Mouse (Mus musculus) small intestine, adult 2 months (tissue): ENCODE data around the gene Fam169b. TPM values are rescaled to one million over a fixed set of nuclear protein-coding genes. Genes with fewer than 3 reads are reported as not detected.

Source experiments
- H3K27ac ChIP-seq: fragments of 200-500 bp; 2 replicates; pipeline ENCODE4 v1.5.1; 2012; ENCODE audit warnings: low read depth, low read length, control low read depth, inconsistent platforms; ENCODE audit not compliant: insufficient read depth
- H3K27me3 ChIP-seq: fragments of 200-500 bp; 2 replicates; pipeline ENCODE4 v1.6.1; 2012; ENCODE audit warnings: mild to moderate bottlenecking, moderate library complexity, low read length, inconsistent platforms; ENCODE audit not compliant: control insufficient read depth, insufficient read depth
- H3K36me3 ChIP-seq: fragments of 200-500 bp; 2 replicates; pipeline ENCODE4 v1.6.1; 2012; ENCODE audit warnings: mild to moderate bottlenecking, low read length, control low read depth, inconsistent platforms; ENCODE audit not compliant: control insufficient read depth, insufficient read depth
- H3K4me1 ChIP-seq: fragments of 200-500 bp; 2 replicates; pipeline ENCODE4 v1.6.1; 2012; ENCODE audit warnings: low read length, inconsistent platforms, mixed read lengths; ENCODE audit not compliant: control insufficient read depth, insufficient read depth, insufficient read length
- H3K4me3 ChIP-seq: fragments of 200-500 bp; 2 replicates; pipeline ENCODE4 v1.5.1; 2012; ENCODE audit warnings: low read depth, mild to moderate bottlenecking, control low read depth, inconsistent platforms, low read length, moderate library complexity
- CTCF ChIP-seq: fragments of 200-500 bp; IDR thresholded peaks from 2 replicates; pipeline ENCODE4 v1.5.1; 2012; ENCODE audit warnings: low read depth, mild to moderate bottlenecking, control low read depth, inconsistent platforms, low read length, moderate library complexity, mixed read lengths; ENCODE audit not compliant: insufficient replicate concordance, insufficient read length; ENCODE audit errors: extremely low read depth
- POLR2A ChIP-seq: fragments of 200-500 bp; IDR thresholded peaks from 2 replicates; pipeline ENCODE4 v1.6.1; 2012; ENCODE audit warnings: low read depth, mild to moderate bottlenecking, control low read depth, inconsistent platforms, low read length, moderate library complexity
- WGBS: fragments of 180-500 bp; shearing (Covaris S2); methylation state at CpG from one replicate; pipeline ENCODE4 v1.1.7; 2018; 5-methylcytosine and 5-hydroxymethylcytosine counted together
- polyA plus RNA-seq: library from polyadenylated mRNA; depleted of rRNA; stranded (reverse); fragments of >200 nt; gene quantifications from 2 replicates; pipeline ENCODE4 v1.2.3, GENCODE M21; 2012

The Fam169b gene
- polyA plus RNA-seq, 1 experiment: 3.8 TPM

DNA sequence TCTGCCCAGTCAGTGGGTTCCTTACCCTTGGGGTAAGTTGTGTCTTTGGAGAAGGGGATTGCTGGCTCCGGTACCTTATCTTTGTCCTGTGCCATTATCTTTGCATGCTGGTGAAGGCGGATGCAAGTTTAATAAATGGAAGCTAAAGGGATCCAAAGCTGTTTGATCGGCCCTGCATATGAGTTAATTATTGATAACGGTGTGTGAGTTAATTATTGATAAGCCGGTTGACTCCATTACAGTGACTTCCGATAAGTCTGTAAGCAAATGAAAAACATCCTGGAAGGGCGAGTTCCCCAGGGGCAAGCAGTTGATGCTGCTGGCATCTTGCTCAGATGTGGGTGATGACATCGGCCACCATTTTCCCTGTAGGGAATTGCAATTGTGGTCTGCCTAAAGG is 33.1 kb downstream of the Fam169b start:
- WGBS: 32% methylated on average over 8 of the region's 8 CpGs
- H3K27me3 ChIP-seq: no peaks in the 10 kb centered on the region
- TF ChIP-seq POLR2A: no peak
- no peak for TF ChIP-seq CTCF
- no peaks in the 10 kb centered on the region for H3K36me3 ChIP-seq
- H3K4me1 ChIP-seq: peaks cover 7% of the 10 kb centered on the region; the same call in 1 of the 2 replicates
- H3K27ac ChIP-seq: no peak overlapping the region
- H3K4me3 ChIP-seq: no peak overlapping the region

DNA sequence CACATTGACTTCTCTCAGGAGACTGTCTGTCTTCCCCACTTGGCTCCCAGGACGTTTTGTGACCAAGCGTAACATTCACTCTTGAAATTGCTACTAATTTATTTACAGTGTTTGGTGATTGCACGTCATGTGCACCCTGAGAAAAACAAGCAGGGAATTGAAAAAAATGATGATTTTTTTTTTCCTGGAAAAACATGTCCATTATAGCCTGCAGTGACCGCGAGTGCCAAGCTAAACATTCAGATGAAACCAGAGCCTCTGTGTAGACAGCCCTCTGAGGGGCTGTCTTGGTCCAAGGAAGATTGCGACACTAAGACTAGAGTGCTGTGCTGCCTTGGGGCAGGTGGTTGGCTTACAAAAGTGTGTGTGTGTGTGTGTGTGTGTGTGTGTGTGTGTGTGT is 37.8 kb downstream of the Fam169b start:
- Histone ChIP-seq H3K27ac (no peak overlapping the region), H3K4me1 (peaks cover 4% of the 10 kb centered on the region; the same call in 1 of the 2 replicates), H3K27me3 (no peaks in the 10 kb centered on the region), H3K4me3 (no peak overlapping the region), H3K36me3 (no peaks in the 10 kb centered on the region)
- WGBS: 79% methylated on average over 6 of the region's 6 CpGs
- TF ChIP-seq POLR2A (no peak), CTCF (no peak)

DNA sequence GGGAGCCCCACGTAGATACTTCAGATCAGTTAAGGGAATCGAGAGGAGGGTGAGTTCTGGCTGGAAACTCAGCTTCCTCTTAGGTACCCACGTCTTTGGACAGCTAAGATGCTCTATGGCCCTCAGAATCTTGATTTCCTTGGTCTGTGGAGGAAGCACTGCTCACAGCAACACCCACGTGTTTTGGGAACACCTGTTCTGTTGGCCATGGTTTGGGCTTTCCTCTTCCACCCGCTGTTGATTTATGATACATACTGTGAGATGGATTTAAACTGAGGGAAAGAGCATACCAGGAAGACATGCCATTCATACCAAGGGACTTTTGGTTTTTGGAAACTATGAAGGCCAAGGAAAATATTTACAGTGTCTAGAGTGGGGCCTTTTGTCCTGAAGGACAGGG is 38.8 kb downstream of the Fam169b start:
- H3K27me3 ChIP-seq: no peaks in the 10 kb centered on the region
- whole genome bisulfite sequencing: 58% methylated on average over 5 of the region's 5 CpGs

DNA sequence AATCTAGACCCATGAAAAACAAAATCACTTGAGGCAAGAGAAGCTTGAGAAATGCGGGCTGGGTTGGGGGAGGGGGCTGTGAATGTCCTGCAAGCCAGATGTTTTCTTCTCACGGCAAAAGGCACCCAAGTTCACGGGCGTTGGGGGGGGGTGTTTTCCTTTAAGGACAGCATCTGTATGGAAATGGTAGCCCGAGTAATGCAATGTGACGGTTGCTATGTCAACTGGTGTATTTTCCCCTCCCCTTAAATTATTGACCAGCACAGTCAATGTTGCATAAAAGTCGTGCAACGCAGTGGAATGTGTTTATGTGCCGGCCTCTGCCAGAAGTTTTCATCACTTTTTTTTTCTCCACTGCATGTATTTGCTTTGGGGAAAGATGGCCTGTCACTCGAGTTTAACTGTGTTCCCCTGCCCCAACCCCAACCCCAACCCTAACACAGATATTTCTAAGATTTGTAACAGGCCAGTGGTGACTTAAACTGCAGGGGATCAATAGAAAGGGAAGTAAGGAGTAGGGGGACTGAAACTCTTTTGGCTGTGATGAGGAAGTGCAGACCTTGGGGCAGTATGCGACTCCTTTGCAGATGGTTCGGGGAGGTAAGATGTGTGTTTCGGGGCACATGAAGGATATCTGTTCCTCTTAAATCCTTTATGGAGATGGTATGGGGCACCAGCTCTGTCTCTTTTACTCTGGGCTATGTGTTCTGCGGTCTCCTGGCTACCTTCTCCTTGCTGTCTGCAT is 39.6 kb downstream of the Fam169b start:
- 63% methylated on average over 14 of the region's 14 CpGs for WGBS
- Histone ChIP-seq H3K4me1 (no peaks in the 10 kb centered on the region), H3K27me3 (no peaks in the 10 kb centered on the region), H3K27ac (no peak overlapping the region), H3K4me3 (no peak overlapping the region), H3K36me3 (no peaks in the 10 kb centered on the region)
- TF ChIP-seq POLR2A (no peak), CTCF (no peak)

More for the DNA sequence above, 38.8 kb downstream of the Fam169b start:
- Histone ChIP-seq H3K4me3 (no peak overlapping the region), H3K27ac (no peak overlapping the region), H3K4me1 (no peaks in the 10 kb centered on the region), H3K36me3 (no peaks in the 10 kb centered on the region)
- TF ChIP-seq POLR2A: no peak
- no peak for TF ChIP-seq CTCF

DNA sequence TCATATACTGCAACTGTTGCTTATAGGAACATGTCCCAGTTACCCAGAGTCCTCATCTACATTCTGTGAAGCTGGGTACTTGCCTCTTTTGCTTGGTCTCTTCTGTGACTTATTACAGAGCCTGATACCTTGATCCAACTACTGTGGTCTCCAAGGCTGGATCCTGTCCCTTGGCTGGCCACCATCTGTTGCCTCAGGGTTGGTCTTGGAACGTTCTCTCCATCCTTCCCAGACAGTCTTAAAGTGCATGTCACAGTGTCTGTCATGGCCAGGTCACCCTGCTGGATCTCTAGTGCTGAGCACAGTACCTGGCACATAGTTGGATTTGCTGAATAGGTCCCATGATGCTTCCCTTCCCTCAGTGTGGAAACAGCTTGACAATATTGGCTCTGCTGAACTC is 40.6 kb downstream of the Fam169b start:
- Histone ChIP-seq H3K4me3 (no peak overlapping the region), H3K4me1 (no peaks in the 10 kb centered on the region; the same call in 1 of the 2 replicates), H3K36me3 (no peaks in the 10 kb centered on the region), H3K27me3 (no peaks in the 10 kb centered on the region), H3K27ac (no peak overlapping the region)
- WGBS: 65% methylated on average over 1 of the region's 1 CpGs
- TF ChIP-seq CTCF: no peak
- TF ChIP-seq POLR2A: no peak

DNA sequence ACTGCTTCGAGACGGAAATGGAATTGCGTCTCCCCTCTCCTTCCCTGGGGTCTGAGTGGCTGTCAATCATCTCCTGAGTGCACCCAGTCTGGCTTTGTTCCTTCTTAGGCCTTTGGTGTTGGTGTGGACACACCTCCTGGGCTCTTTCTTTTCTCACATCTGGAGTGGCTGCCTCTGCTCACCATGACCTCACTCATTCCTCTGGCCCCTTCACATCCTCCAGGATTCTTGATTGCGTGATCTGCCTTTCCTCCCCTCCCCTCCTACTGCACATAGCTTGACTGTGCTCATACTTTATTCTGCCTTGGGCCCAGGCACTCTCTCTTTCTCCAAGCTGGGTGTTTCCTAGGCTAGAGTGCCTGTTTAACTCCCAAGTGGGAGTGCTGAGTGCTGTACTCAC is 41.4 kb downstream of the Fam169b start:
- TF ChIP-seq CTCF (no peak), POLR2A (no peak)
- WGBS: 96% methylated on average over 4 of the region's 4 CpGs
- H3K36me3 ChIP-seq: no peaks in the 10 kb centered on the region
- H3K4me1 ChIP-seq: peaks cover 5% of the 10 kb centered on the region
- no peak overlapping the region for H3K4me3 ChIP-seq
- no peaks in the 10 kb centered on the region for H3K27me3 ChIP-seq
- no peak overlapping the region for H3K27ac ChIP-seq

DNA sequence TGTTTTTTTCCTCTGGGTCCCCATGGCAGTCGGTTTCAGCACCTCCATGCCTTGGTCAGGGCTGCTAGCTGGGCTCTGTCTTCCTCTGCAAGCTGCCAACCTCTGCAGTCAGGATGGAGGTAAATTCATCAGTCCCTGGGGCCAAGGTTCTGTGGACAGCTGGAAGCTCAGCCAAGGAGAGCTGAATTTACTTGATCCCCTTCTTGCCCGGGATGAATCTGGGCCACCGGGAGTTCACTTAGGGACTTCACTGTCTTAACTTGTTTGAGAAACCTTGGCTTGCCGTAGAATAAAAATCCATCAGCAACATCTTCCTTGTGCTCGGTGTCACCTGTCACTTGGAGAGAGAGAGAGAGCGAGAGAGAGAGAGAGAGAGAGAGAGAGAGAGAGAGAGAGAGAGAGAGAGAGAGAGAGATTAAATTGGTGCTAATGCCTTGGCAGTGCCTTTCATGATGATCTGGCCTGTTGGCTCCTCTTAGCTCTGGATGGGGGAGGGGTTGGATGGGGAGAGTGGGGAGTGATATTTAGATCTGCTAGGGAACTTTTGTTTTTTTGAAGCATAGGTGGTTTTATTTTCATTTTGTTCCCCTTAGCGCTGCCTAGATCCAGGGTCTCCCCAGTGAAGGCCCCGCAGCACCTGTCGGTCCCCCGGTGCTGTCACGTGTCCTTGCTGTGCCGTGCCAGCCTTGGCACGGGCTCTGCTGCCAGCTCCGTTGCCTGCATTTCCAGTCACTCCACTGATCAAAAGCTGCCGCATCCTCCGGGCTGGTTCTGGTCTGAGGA is 44.6 kb downstream of the Fam169b start:
- WGBS: 85% methylated on average over 16 of the region's 16 CpGs
- H3K4me1 ChIP-seq: peaks cover 6% of the 10 kb centered on the region
- no peak overlapping the region for H3K27ac ChIP-seq
- no peak overlapping the region for H3K4me3 ChIP-seq
- H3K27me3 ChIP-seq: no peaks in the 10 kb centered on the region
- no peaks in the 10 kb centered on the region for H3K36me3 ChIP-seq
- TF ChIP-seq CTCF (no peak), POLR2A (no peak)
